Mouse (Mus musculus): ENCODE data around the gene Sgms1.

- TF ChIP-seq CTCF (IDR thresholded peaks at IDR 0.05; ENCODE audit: extremely low read depth, insufficient read depth, insufficient read length, insufficient replicate concordance) (no peak), POLR2A (IDR thresholded peaks at IDR 0.05; ENCODE audit: low read depth, low read length) (no peak)
Observed at GRCm38 (mm10) chr19:32172511-32172981, 217.0 kb downstream of the Sgms1 start.
